10 mouse cellular contexts compared by ENCODE assay signal in the genomic region with DNA sequence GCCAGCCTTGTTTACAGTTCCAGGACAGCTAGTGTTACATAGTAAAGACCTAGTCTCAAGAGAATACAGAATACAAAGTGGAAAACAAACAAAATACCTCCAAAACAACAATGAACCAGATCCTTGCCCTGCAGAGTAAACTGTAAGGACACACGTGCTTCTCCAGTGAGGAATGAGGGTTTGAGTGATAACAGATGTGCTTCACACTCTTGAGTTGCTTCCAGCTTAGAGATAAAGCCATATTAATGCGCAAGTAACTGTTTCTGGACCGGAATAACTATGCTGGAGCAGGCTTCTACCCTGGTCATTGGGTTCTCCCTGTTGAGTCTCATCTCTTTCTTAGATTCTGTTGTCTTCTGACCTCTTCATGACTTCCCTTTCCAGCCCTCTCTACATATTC. TPM values are rescaled to one million over a fixed set of nuclear protein-coding genes. Genes with fewer than 3 reads are reported as not detected.
A peak's percentile ranks its signal among the peaks of the same experiment; 100 is the strongest.
DNase-seq lines count a peak whose midpoint lies in the region; ATAC-seq and TF ChIP-seq lines count a peak whose summit lies in the region.
"Had no signal": no experiment of that assay in that cellular context is flagged by ENCODE, and none has a peak within 500 bp of the region (broad histone marks: within the 10 kb centered on the region; RNA-seq: fewer than 3 reads in every experiment).

No protein-coding gene starts in this region.

- H3K9ac ChIP-seq in kidney, embryonic 15.5 days: no peak overlapping the region
- no peak overlapping the region for H3K9ac ChIP-seq in CH12.LX (ENCODE audit: insufficient read depth, low read depth)
- H3K9ac ChIP-seq: liver, embryonic 13.5 days had no signal

- DNase-seq in kidney, postnatal 14 days: no peak
- no peak for DNase-seq in CH12.LX (ENCODE audit: extremely low read depth)
- DNase-seq in NIH3T3 (ENCODE audit: low read depth): peak; percentile 62
- no peak for DNase-seq in limb, embryonic 10.5 days (ENCODE audit: low spot score)
- DNase-seq in retina, embryonic 14.5 days (ENCODE audit: low spot score): no peak
- no peak for DNase-seq in right cerebral cortex, postnatal 25 days
- DNase-seq: kidney, postnatal 25 days had no signal

- peaks cover 50% of the 10 kb centered on the region for H3K4me1 ChIP-seq in kidney, embryonic 15.5 days
- peaks cover 21 to 74% of the 10 kb centered on the region in 2 experiments for H3K4me1 ChIP-seq in CH12.LX (ENCODE audit: control insufficient read depth in 1 of 2, insufficient read depth in 2 of 2)
- H3K4me1 ChIP-seq in limb, embryonic 10.5 days: peaks cover 29% of the 10 kb centered on the region

- H3K36me3 ChIP-seq in kidney, embryonic 15.5 days: no peaks in the 10 kb centered on the region
- H3K36me3 ChIP-seq in CH12.LX (replicated peaks in 1 of 2; ENCODE audit: control insufficient read depth in 1 of 2, insufficient read depth in 1 of 2, low read length in 1 of 2): peaks cover 0 to 14% of the 10 kb centered on the region in 2 experiments
- H3K36me3 ChIP-seq in limb, embryonic 10.5 days: peaks cover 2% of the 10 kb centered on the region; the same call in 1 of the 2 replicates
- H3K36me3 ChIP-seq: liver, embryonic 13.5 days had no signal

- H3K27ac ChIP-seq in kidney, embryonic 15.5 days: peak overlapping the region; percentile 67
- H3K27ac ChIP-seq in CH12.LX (ENCODE audit: insufficient read depth, low read depth): no peak overlapping the region
- H3K27ac ChIP-seq in limb, embryonic 10.5 days: peak overlapping the region; percentile 38; the same call in 1 of the 2 replicates
- H3K27ac ChIP-seq: liver, embryonic 13.5 days had no signal

- 55% methylated on average over 3 of the region's 3 CpGs for WGBS in kidney, embryonic 15.5 days
- 57% methylated on average over 3 of the region's 3 CpGs for WGBS in limb, embryonic 10.5 days

- H3K79me2 ChIP-seq in CH12.LX (replicated peaks; ENCODE audit: control insufficient read depth, extremely low read depth, insufficient read depth, poor library complexity, severe bottlenecking): peaks cover 71% of the 10 kb centered on the region

- no peaks in the 10 kb centered on the region for H3K27me3 ChIP-seq in kidney, embryonic 15.5 days
- H3K27me3 ChIP-seq in CH12.LX (replicated peaks): no peaks in the 10 kb centered on the region
- no peaks in the 10 kb centered on the region for H3K27me3 ChIP-seq in limb, embryonic 10.5 days (ENCODE audit: low read depth, poor library complexity, severe bottlenecking)

- H3K4me3 ChIP-seq in kidney, embryonic 15.5 days (replicated peaks): no peak overlapping the region
- H3K4me3 ChIP-seq in CH12.LX (replicated peaks in 1 of 3; ENCODE audit: low read depth in 2 of 3, low read length in 2 of 3, poor library complexity in 1 of 3): no peak overlapping the region
- no peak overlapping the region for H3K4me3 ChIP-seq in limb, embryonic 10.5 days
- H3K4me3 ChIP-seq: erythroblast, embryonic 14.5 days; liver, embryonic 13.5 days had no signal

- TF ChIP-seq CTCF in CH12.LX (conservative IDR thresholded peaks at IDR 0.05 in 1 of 2, IDR thresholded peaks at IDR 0.05 in 1 of 2; ENCODE audit: low read depth in 2 of 2, low read length in 2 of 2): no peak

- no peak for TF ChIP-seq EP300 in CH12.LX (IDR thresholded peaks at IDR 0.05; ENCODE audit: low read length)

- no peaks in the 10 kb centered on the region for H3K9me3 ChIP-seq in kidney, embryonic 15.5 days (replicated peaks)
- H3K9me3 ChIP-seq in CH12.LX (replicated peaks; ENCODE audit: low read length): no peaks in the 10 kb centered on the region
- no peaks in the 10 kb centered on the region for H3K9me3 ChIP-seq in limb, embryonic 10.5 days (replicated peaks)
- H3K9me3 ChIP-seq: liver, embryonic 13.5 days had no signal

- no peak for TF ChIP-seq POLR2A in CH12.LX (IDR thresholded peaks at IDR 0.05; ENCODE audit: low read depth, low read length)

- ATAC-seq in kidney, embryonic 15.5 days (replicated peaks; ENCODE audit: low FRiP score): no peak

- dilution Hi-C loops in CH12.LX (cut with MboI; ENCODE audit: extremely low pct_ligation_motif_present, extremely low pct_unique_long_range_greater_than_20kb, low sequenced_read_pairs): no loop called here

- no peak for TF ChIP-seq RAD21 in CH12.LX (IDR thresholded peaks at IDR 0.05; ENCODE audit: low read depth, low read length)

- no peak overlapping the region for H3K4me2 ChIP-seq in kidney, embryonic 15.5 days
- H3K4me2 ChIP-seq in CH12.LX (ENCODE audit: insufficient read depth, low read depth, poor library complexity, severe bottlenecking): peak overlapping the region; percentile 17
- H3K4me2 ChIP-seq: liver, embryonic 13.5 days had no signal

- in situ Hi-C loops in CH12.LX (cut with MboI; ENCODE audit: low pct_ligation_motif_present, low pct_unique_long_range_greater_than_20kb, low sequenced_read_pairs): no loop called here

TF ChIP-seq in CH12.LX, 34 proteins besides CTCF, POLR2A, EP300 and RAD21:
- TF ChIP-seq SIN3A (IDR thresholded peaks at IDR 0.05; ENCODE audit: low read length) (no peak), TCF12 (IDR thresholded peaks at IDR 0.05; ENCODE audit: low read depth, low read length) (no peak), ZKSCAN1 (IDR thresholded peaks at IDR 0.05; ENCODE audit: borderline replicate concordance, low read depth, low read length) (no peak), TBP (conservative IDR thresholded peaks at IDR 0.05; ENCODE audit: low read depth, low read length) (no peak), RCOR1 (conservative IDR thresholded peaks at IDR 0.05; ENCODE audit: low read depth, low read length) (no peak), KAT2A (IDR thresholded peaks at IDR 0.05; ENCODE audit: insufficient replicate concordance, low read length) (no peak), ETS1 (conservative IDR thresholded peaks at IDR 0.05; ENCODE audit: low read depth, low read length) (no peak), CHD1 (IDR thresholded peaks at IDR 0.05; ENCODE audit: low read depth, low read length) (no peak), E2F4 (IDR thresholded peaks at IDR 0.05; ENCODE audit: insufficient replicate concordance, low read depth, low read length) (no peak), NELFE (IDR thresholded peaks at IDR 0.05; ENCODE audit: low read depth, low read length) (no peak), PAX5 (IDR thresholded peaks at IDR 0.05; ENCODE audit: low read length) (no peak)
TF ChIP-seq in CH12.LX: peak in this region for 0.

RNA-seq across cellular contexts. Expression of a gene that starts 19.0 kb away (rescaled TPM):
- 17.4 and 19.2 TPM in 2 replicates for polyA plus RNA-seq in kidney, embryonic 15.5 days (2015; fragmentation: Nextera tagmentation; extraction: Ambion mirVana)
- total RNA-seq in CH12.LX (2012; rRNA removed): 17.1 and 19.0 TPM in 2 replicates
- 11.3 and 13.4 TPM in 2 replicates for total RNA-seq in CH12.LX (2014; rRNA removed)
- polyA plus RNA-seq in CH12.LX (2012; ENCODE audit: insufficient read length, low read depth): 21.0 and 21.9 TPM in 2 replicates
- polyA plus RNA-seq in limb, embryonic 10.5 days (2016; fragmentation: Nextera tagmentation; extraction: Ambion mirVana): 15.5 and 15.7 TPM in 2 replicates
